Mouse (Mus musculus): ENCODE data around the gene Mill2. TPM values are rescaled to one million over a fixed set of nuclear protein-coding genes. Genes with fewer than 3 reads are reported as not detected.

Gene Mill2
- polyA plus RNA-seq, 1 experiment, result 3.6 TPM

DNA sequence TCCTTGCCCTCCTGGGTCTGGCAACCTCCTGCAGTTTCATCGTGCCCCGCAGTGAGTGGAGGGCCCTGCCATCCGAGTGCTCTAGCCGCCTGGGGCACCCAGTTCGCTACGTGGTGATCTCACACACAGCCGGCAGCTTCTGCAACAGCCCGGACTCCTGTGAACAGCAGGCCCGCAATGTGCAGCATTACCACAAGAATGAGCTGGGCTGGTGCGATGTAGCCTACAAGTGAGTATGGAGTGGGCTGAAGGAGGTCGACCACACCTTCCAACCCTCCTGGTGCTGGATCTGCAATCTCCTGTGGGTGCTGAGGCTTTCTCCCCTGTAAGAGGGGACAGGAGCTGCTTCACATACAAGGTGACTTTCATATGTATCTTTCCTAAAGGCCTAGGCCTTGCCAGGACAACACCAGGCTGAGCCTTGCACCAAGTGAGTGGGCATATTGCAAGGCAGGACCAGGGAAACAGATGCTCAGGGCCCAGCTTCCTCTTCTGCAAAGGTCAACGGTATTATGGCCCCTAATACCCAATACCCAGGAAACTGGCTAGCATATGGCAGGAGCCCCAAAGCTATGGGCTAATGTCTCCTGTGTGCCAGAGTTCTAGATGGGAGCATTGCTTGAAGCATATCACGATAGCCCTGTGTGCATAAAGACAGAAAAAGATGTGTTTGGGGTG lies 45.1 kb downstream of the Mill2 start:
- H3K4me1 ChIP-seq (ENCODE audit: control insufficient read depth, insufficient read depth, low read length), result peaks cover 4% of the 10 kb centered on the region
- TF ChIP-seq POLR2A (IDR thresholded peaks at IDR 0.05; ENCODE audit: borderline replicate concordance, control insufficient read depth, low read depth, low read length), result no peak
- no peak for TF ChIP-seq CTCF (IDR thresholded peaks at IDR 0.05; ENCODE audit: control insufficient read depth, insufficient read depth, low read length)
- 8% methylated on average over 13 of the region's 13 CpGs for WGBS
- H3K4me3 ChIP-seq (replicated peaks; ENCODE audit: control insufficient read depth, low read depth, low read length), result peak overlapping the region; percentile 82
- H3K27ac ChIP-seq (ENCODE audit: control insufficient read depth, insufficient read depth, low read depth, low read length, poor library complexity), result peak overlapping the region; percentile 88

DNA sequence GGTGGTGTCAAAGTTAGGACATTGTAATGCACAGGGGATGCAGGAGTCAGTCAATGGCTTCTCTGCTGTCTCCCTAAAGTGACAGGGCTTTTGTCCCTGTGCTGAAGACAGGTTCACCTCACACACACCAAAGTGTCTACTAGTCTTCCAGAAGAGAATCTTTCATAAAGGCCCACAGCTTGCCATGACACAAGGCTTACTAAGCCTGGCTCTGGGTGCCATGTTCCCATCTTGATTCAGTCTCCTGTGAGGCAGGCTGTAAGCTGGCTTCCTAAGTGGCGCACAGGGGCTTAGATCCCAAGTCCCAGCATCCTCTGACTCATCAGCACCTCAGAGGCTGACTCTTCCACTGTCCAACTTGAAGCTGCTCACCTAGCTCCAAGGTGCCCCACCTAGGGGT lies 47.2 kb downstream of the Mill2 start:
- WGBS, result 85% methylated on average over 1 of the region's 1 CpGs
- H3K4me3 ChIP-seq (replicated peaks; ENCODE audit: control insufficient read depth, low read depth, low read length), result peak overlapping the region; percentile 78
- TF ChIP-seq CTCF (IDR thresholded peaks at IDR 0.05; ENCODE audit: control insufficient read depth, insufficient read depth, low read length) (no peak), POLR2A (IDR thresholded peaks at IDR 0.05; ENCODE audit: borderline replicate concordance, control insufficient read depth, low read depth, low read length) (no peak)

DNA sequence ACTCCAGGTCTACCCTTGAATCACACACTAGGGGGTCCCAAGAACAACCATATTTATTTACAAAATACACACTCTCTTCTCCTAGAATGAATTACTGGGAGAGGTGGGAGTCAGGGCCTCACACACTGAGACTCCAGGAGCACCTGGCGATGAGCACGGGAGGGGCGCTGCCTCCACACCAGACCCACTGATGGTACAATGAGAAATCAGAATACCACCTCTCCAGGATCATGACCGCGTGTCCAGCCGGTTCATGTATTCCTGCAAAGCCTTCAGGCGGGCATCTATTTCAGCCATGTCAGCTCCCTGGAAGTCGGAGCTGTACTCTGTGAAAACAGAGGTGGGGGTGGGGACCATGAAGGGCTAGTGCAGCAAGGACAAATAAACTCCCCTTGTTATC lies 51.1 kb downstream of the Mill2 start:
- no peak overlapping the region for H3K4me3 ChIP-seq (replicated peaks; ENCODE audit: control insufficient read depth, low read depth, low read length)
- TF ChIP-seq POLR2A (IDR thresholded peaks at IDR 0.05; ENCODE audit: borderline replicate concordance, control insufficient read depth, low read depth, low read length), result no peak
- TF ChIP-seq CTCF (IDR thresholded peaks at IDR 0.05; ENCODE audit: control insufficient read depth, insufficient read depth, low read length), result no peak
- no peak overlapping the region for H3K27ac ChIP-seq (ENCODE audit: control insufficient read depth, insufficient read depth, low read depth, low read length, poor library complexity)
- H3K4me1 ChIP-seq (ENCODE audit: control insufficient read depth, insufficient read depth, low read length), result no peaks in the 10 kb centered on the region; the same call in 1 of the 2 replicates
- WGBS, result 90% methylated on average over 8 of the region's 8 CpGs

More for the DNA sequence above, 47.2 kb downstream of the Mill2 start:
- Histone ChIP-seq H3K27ac (ENCODE audit: control insufficient read depth, insufficient read depth, low read depth, low read length, poor library complexity) (no peak overlapping the region), H3K4me1 (ENCODE audit: control insufficient read depth, insufficient read depth, low read length) (peaks cover 4% of the 10 kb centered on the region)

DNA sequence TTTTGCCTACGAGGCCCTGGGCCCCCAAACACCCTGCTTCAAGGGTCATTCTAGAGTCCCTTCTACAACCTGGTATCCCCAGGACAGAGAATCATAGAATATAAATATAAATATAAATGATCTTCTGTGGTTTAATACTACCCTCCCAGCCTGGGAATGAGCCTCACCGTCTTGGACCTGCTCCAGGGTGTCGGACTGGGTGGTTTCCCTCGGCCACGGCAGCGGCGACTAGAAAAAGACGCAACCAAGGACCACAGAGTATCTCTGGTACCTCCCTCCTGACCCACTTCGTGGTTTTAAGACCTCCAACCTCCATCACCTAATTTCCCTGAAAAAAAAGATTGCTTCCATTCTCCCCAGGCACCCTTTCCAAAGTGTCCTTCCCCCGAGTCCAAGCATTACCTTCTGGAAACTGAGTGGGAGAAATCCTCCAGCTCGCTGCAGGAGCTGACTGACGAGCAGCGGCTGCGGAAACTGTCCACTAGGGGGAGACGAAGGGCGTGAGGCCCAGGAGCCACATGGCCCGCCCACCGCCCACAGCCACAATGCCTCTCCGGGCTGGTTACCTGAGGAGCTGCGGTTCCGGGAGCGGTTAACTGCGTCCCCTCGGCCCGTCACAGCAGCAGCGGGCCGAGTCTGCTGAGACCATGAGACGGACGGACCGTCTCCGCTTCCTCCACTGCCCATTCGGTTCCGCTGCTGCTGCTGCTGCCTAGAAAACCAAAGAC lies 52.3 kb downstream of the Mill2 start:
- Histone ChIP-seq H3K4me1 (ENCODE audit: control insufficient read depth, insufficient read depth, low read length) (no peaks in the 10 kb centered on the region; the same call in 1 of the 2 replicates), H3K4me3 (replicated peaks; ENCODE audit: control insufficient read depth, low read depth, low read length) (peak overlapping the region; percentile 11), H3K27ac (ENCODE audit: control insufficient read depth, insufficient read depth, low read depth, low read length, poor library complexity) (no peak overlapping the region)
- 10% methylated on average over 33 of the region's 33 CpGs for WGBS
- TF ChIP-seq POLR2A (IDR thresholded peaks at IDR 0.05; ENCODE audit: borderline replicate concordance, control insufficient read depth, low read depth, low read length) (0 out of 2 replicates have a peak, but pooled peaks have one; percentile 18), CTCF (IDR thresholded peaks at IDR 0.05; ENCODE audit: control insufficient read depth, insufficient read depth, low read length) (peak; percentile 85)

DNA sequence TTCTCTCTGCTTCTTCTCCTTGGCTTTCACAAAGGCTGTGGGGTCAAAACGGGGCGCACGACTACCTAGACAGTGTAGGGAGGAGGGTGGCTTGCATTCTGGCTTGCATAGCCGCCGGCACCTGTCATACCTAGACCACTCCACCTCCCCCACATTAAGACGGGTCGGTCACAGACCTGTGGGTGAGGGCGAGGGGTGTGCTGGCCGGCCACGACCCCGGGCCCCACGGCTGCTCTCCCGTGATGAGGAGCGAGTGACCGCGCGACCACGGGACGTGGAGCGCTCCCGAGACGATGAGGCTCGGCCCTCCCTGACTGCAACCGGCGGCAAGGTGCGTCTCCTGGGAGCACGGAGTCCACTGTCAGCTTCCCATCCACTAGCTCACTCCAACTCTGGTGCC lies 53.2 kb downstream of the Mill2 start:
- H3K4me1 ChIP-seq (ENCODE audit: control insufficient read depth, insufficient read depth, low read length), result no peaks in the 10 kb centered on the region; the same call in 1 of the 2 replicates
- no peak for TF ChIP-seq CTCF (IDR thresholded peaks at IDR 0.05; ENCODE audit: control insufficient read depth, insufficient read depth, low read length)
- no peak for TF ChIP-seq POLR2A (IDR thresholded peaks at IDR 0.05; ENCODE audit: borderline replicate concordance, control insufficient read depth, low read depth, low read length)
- no peak overlapping the region for H3K27ac ChIP-seq (ENCODE audit: control insufficient read depth, insufficient read depth, low read depth, low read length, poor library complexity)
- H3K4me3 ChIP-seq (replicated peaks; ENCODE audit: control insufficient read depth, low read depth, low read length), result no peak overlapping the region
- 50% methylated on average over 27 of the region's 27 CpGs for WGBS

DNA sequence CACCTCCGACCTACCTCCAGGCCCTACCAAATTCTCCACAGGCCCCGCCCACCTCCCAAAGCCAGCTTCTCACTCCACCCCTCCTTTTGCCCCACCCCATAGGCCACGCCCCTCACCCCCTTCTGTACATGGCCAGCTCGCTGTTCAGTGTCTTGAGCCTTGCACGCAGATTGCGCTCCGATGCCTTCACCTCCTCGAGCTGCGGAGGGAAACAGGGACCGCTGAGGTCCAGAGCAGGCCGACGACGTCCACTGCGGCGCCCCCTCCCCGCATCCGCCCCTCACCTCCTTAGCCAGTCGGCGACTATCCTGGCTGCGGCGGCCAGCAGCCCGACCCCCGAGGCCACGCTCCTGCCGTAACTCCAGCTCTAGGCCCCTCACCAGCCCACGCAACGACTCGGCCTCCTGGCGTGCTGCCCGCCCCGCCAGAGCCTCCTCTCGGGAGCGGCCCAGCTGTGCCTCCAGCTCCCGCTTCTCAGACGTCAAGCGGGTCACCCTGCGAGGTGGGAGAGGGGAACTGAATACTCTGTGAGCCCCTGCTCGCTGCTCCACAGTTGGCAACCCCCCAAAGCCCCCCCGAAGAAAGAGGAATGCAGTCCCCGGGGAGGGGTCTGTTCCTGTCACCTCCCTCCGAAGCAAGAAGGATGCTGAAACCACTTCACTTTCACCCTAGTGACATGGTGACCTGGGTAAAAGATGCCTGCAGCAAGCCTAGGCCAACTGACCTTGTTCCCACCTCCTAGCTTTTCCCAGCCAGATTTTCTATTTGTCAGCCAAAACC lies 54.1 kb downstream of the Mill2 start:
- H3K27ac ChIP-seq (ENCODE audit: control insufficient read depth, insufficient read depth, low read depth, low read length, poor library complexity), result no peak overlapping the region
- 9% methylated on average over 41 of the region's 41 CpGs for WGBS
- no peaks in the 10 kb centered on the region; the same call in 1 of the 2 replicates for H3K4me1 ChIP-seq (ENCODE audit: control insufficient read depth, insufficient read depth, low read length)
- no peak overlapping the region for H3K4me3 ChIP-seq (replicated peaks; ENCODE audit: control insufficient read depth, low read depth, low read length)
- peak; percentile 17; the same call in 1 of the 2 replicates for TF ChIP-seq POLR2A (IDR thresholded peaks at IDR 0.05; ENCODE audit: borderline replicate concordance, control insufficient read depth, low read depth, low read length)
- TF ChIP-seq CTCF (IDR thresholded peaks at IDR 0.05; ENCODE audit: control insufficient read depth, insufficient read depth, low read length), result no peak

DNA sequence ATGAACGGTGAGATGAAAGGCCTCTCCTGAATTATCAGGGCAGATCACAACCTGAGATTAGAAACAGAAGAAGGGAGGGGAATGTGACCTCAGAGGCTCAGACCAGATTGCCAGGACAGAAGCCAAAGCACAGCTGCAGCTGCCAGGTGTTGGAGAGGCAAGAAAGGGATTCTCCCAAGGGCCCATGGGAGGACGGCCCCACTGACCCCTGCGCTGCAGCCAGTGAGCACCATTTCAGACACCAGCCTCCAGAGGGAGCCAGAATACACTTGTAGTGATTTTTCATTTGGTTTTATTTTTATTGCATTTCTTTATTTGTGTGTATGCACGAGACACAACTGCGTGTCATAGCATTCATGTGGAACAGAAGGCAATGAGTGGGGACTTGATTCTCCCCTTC lies 56.8 kb downstream of the Mill2 start:
- no peak overlapping the region for H3K27ac ChIP-seq (ENCODE audit: control insufficient read depth, insufficient read depth, low read depth, low read length, poor library complexity)
- no peak overlapping the region for H3K4me3 ChIP-seq (replicated peaks; ENCODE audit: control insufficient read depth, low read depth, low read length)
- TF ChIP-seq CTCF (IDR thresholded peaks at IDR 0.05; ENCODE audit: control insufficient read depth, insufficient read depth, low read length) (peak; percentile 18; the same call in 1 of the 2 replicates), POLR2A (IDR thresholded peaks at IDR 0.05; ENCODE audit: borderline replicate concordance, control insufficient read depth, low read depth, low read length) (no peak)
- H3K4me1 ChIP-seq (ENCODE audit: control insufficient read depth, insufficient read depth, low read length), result no peaks in the 10 kb centered on the region; the same call in 1 of the 2 replicates
- WGBS, result 59% methylated on average over 5 of the region's 5 CpGs

DNA sequence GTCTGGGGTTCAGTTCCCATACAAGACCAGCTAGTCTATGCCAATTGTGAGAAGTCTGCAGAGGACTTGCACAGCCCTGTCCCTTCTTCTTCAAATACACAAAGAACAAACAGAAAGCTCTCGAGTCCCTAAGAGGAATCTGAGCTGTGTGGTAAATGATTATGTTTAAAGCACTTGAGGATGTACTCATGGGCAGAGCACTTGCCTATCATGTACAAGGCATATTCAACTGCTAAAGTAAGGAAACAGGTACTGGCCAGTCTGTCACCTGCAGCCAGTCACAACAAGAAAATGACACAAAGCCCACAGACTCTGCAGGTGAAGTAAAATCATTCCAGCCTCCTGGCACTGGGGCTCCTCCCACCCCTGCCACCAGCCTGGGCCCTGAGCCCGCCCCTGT lies 60.7 kb downstream of the Mill2 start:
- Histone ChIP-seq H3K4me3 (replicated peaks; ENCODE audit: control insufficient read depth, low read depth, low read length) (no peak overlapping the region), H3K27ac (ENCODE audit: control insufficient read depth, insufficient read depth, low read depth, low read length, poor library complexity) (no peak overlapping the region), H3K4me1 (ENCODE audit: control insufficient read depth, insufficient read depth, low read length) (no peaks in the 10 kb centered on the region)
- TF ChIP-seq POLR2A (IDR thresholded peaks at IDR 0.05; ENCODE audit: borderline replicate concordance, control insufficient read depth, low read depth, low read length), result no peak
- no peak for TF ChIP-seq CTCF (IDR thresholded peaks at IDR 0.05; ENCODE audit: control insufficient read depth, insufficient read depth, low read length)
- WGBS, result 78% methylated on average over 2 of the region's 2 CpGs

Data from bone marrow, adult 2 months (tissue).